Mouse (Mus musculus) liver, embryonic 14.5 days (tissue): ENCODE data around the gene Timm8b.

Experiments used
- CTCF ChIP-seq: IDR thresholded peaks from 2 replicates; pipeline ENCODE4 v1.5.1; 2016; ENCODE audit warnings: antibody characterized with exemption, low read depth, control low read depth
- EP300 ChIP-seq: IDR thresholded peaks from 2 replicates; pipeline ENCODE4 v1.6.1; 2016; ENCODE audit warnings: antibody characterized with exemption, low read depth

DNA sequence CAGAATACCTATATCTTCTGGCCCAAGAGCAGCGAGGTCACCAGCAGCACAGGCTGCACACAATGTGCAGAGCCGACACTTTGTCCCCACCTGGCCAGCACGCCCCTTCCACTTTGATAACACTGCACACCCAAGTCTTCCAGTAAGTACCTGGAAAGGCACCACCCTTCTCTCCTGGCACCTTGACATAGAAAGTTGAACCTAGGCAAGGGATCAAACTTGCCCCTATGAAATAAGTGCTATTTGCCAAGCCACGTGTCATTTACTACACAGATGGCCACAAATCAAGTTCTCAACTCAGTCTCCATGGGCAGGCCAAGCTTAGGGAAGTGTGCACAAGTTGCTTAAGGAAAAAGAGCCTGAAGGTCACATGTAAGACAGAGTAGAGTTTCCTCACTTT lies 16.8 kb upstream of the Timm8b start:
- TF ChIP-seq CTCF (no peak), EP300 (no peak)
